Mouse (Mus musculus) left cerebral cortex, adult 9 months (tissue): Measurements from ENCODE around the gene Cfap61.
"Not testable (repeated sequence)": the region's sequence is repeated elsewhere in the genome, so short reads cannot be mapped to it uniquely, and the experiment has no call there.

Source experiments
- DNase-seq, 2 experiments: peaks; one replicate each; pipeline ENCODE4 v3.0.0; 2022; ENCODE audit warnings: low spot score in 2 of 2

Gene Cfap61

GRCm38 (mm10) chr2:145934339-145935231 is at the start of gene Cfap61, which contains the start of gene Crnkl1:
Cfap61 (plus strand) TSS chr2:145934784.
Crnkl1 (minus strand) TSS chr2:145935014.
- DNase-seq = peak; percentile 85 to 94

- peak in 1 of 2 experiments; percentile 64 for DNase-seq
These were observed 49.4 kb upstream of the Cfap61 start for GRCm38 (mm10) chr2:145884913-145885785.

GRCm38 (mm10) chr2:145887937-145888765 is 46.4 kb upstream of the Cfap61 start:
- DNase-seq = peak; percentile 67 to 82

- no peak for DNase-seq
These were observed 45.7 kb upstream of the Cfap61 start for GRCm38 (mm10) chr2:145888766-145889480.

GRCm38 (mm10) chr2:145890571-145890970 is 44.0 kb upstream of the Cfap61 start:
- DNase-seq = no peak

- no peak for DNase-seq
These were observed 40.8 kb upstream of the Cfap61 start for GRCm38 (mm10) chr2:145893756-145894155.

- no peak for DNase-seq
These were observed 36.5 kb upstream of the Cfap61 start for GRCm38 (mm10) chr2:145898106-145898505.

- not testable (repeated sequence) for DNase-seq
These were observed 34.3 kb upstream of the Cfap61 start for GRCm38 (mm10) chr2:145900318-145900717.

GRCm38 (mm10) chr2:145901861-145902260 is 32.7 kb upstream of the Cfap61 start, which contains the start of gene Naa20:
Naa20 (plus strand) TSS chr2:145902099.
- DNase-seq = no peak

GRCm38 (mm10) chr2:145903061-145903901 is 31.3 kb upstream of the Cfap61 start:
- DNase-seq = peak; percentile 76 to 92

- no peak for DNase-seq
These were observed 30.5 kb upstream of the Cfap61 start for GRCm38 (mm10) chr2:145903983-145904616.

GRCm38 (mm10) chr2:145905156-145905555 is 29.4 kb upstream of the Cfap61 start:
- DNase-seq = no peak

- DNase-seq = not testable (repeated sequence)
These were observed 28.7 kb upstream of the Cfap61 start for GRCm38 (mm10) chr2:145905884-145906283.

GRCm38 (mm10) chr2:145920941-145921650 is 13.5 kb upstream of the Cfap61 start:
- DNase-seq = no peak

- no peak for DNase-seq
These were observed 2.4 kb downstream of the Cfap61 start for GRCm38 (mm10) chr2:145936975-145937374.

- DNase-seq = no peak
These were observed 6.8 kb downstream of the Cfap61 start for GRCm38 (mm10) chr2:145941403-145941802.

- DNase-seq = peak in 1 of 2 experiments; percentile 37
These were observed 9.7 kb downstream of the Cfap61 start for GRCm38 (mm10) chr2:145944286-145944685.

GRCm38 (mm10) chr2:145948402-145948954 is 13.9 kb downstream of the Cfap61 start:
- no peak for DNase-seq
